Mouse (Mus musculus): Measurements from ENCODE around the gene Dyrk1a.

DNA sequence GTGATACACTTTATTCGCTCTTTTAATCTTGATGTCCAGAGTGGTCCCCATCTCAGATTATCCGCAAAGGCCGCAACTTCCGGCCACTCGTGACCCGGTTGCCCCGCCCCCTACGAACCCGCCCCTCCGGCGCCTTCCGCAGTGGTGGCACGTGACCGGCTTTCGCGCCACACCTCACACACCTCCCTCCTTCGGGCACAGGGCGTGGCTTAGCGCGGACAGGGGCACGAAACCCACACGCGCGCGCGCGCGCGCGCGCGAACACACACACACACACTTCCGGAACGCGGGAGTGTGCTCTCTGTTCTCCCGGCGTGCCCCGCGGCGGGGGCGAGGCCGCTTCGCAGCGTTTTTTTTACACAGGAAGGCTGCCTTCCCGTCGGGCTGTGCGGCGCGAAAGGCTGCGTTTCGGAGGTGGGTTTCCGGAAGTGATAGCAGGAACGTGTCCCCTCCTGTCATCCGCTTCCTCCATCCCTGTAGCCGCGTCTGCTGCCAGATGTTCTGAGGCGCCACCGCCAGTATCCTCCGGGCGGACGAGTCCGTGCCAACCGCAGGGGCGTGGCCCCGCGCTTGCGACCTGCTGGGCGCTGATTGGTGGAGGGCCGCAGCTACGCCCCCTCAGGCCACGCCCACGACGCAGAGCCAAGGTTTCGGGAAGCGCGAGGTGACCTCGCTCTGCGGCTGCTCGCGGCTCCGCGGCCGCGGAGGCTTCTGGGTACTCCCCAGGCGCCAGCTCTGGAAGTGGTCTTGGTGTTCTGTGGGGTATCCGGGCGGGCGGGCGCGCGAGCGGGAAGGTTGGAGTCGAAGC lies 43.3 kb upstream of the Dyrk1a start, which contains the start of gene Vps26c:
- peak; percentile 78 for TF ChIP-seq EP300 (IDR thresholded peaks at IDR 0.05)
- TF ChIP-seq CTCF (IDR thresholded peaks at IDR 0.05) = peak; percentile 30; the same call in 1 of the 2 replicates

All from lung, postnatal 0 days (tissue).